Mouse (Mus musculus): ENCODE results near the gene Hpcal1. TPM values are rescaled to one million over a fixed set of nuclear protein-coding genes. Genes with fewer than 3 reads are reported as not detected.

The Hpcal1 gene
- polyA plus RNA-seq, 1 experiment from 2014 or later, result 33.3 TPM

- Histone ChIP-seq H3K9me3 (replicated peaks; ENCODE audit: control insufficient read depth, low read length) (no peaks in the 10 kb centered on the region), H3K4me2 (ENCODE audit: low read length) (peak overlapping the region; percentile 93)
These were observed 2.3 kb downstream of the Hpcal1 start for GRCm38 (mm10) chr12:17692953-17693352.

GRCm38 (mm10) chr12:17694589-17695115 is 4.0 kb downstream of the Hpcal1 start:
- H3K9me3 ChIP-seq (replicated peaks; ENCODE audit: control insufficient read depth, low read length), result no peaks in the 10 kb centered on the region
- ATAC-seq (no peak), DNase-seq (ENCODE audit: low spot score) (no peak)
- no peak overlapping the region for H3K4me3 ChIP-seq (ENCODE audit: low read depth, low read length)
- WGBS, result 38% methylated on average over 1 of the region's 1 CpGs
- H3K9ac ChIP-seq (ENCODE audit: low read length), result no peak overlapping the region
- no peak overlapping the region for H3K4me2 ChIP-seq (ENCODE audit: low read length)
- no peaks in the 10 kb centered on the region for H3K36me3 ChIP-seq (ENCODE audit: control insufficient read depth, insufficient read depth, low read length)
- no peak overlapping the region for H3K27ac ChIP-seq (ENCODE audit: low read depth, low read length)
- H3K27me3 ChIP-seq (replicated peaks; ENCODE audit: control insufficient read depth, insufficient read depth, low read length), result no peaks in the 10 kb centered on the region
- H3K4me1 ChIP-seq (ENCODE audit: control insufficient read depth, insufficient read depth, low read length), result peaks cover 30% of the 10 kb centered on the region

More at GRCm38 (mm10) chr12:17692953-17693352, 2.3 kb downstream of the Hpcal1 start:
- Histone ChIP-seq H3K4me3 (ENCODE audit: low read depth, low read length) (no peak overlapping the region), H3K36me3 (ENCODE audit: control insufficient read depth, insufficient read depth, low read length) (no peaks in the 10 kb centered on the region), H3K9ac (ENCODE audit: low read length) (0 out of 2 replicates have a peak overlapping the region, but pooled peaks have one; percentile 10), H3K4me1 (ENCODE audit: control insufficient read depth, insufficient read depth, low read length) (peaks cover 17% of the 10 kb centered on the region), H3K27ac (ENCODE audit: low read depth, low read length) (no peak overlapping the region), H3K27me3 (replicated peaks; ENCODE audit: control insufficient read depth, insufficient read depth, low read length) (no peaks in the 10 kb centered on the region)
- DNase-seq (ENCODE audit: low spot score), result no peak
- WGBS, result 52% methylated on average over 4 of the region's 4 CpGs
- ATAC-seq, result no peak

- ATAC-seq (no peak), DNase-seq (ENCODE audit: low spot score) (no peak)
- Histone ChIP-seq H3K36me3 (ENCODE audit: control insufficient read depth, insufficient read depth, low read length) (no peaks in the 10 kb centered on the region), H3K27me3 (replicated peaks; ENCODE audit: control insufficient read depth, insufficient read depth, low read length) (no peaks in the 10 kb centered on the region), H3K4me3 (ENCODE audit: low read depth, low read length) (no peak overlapping the region), H3K9me3 (replicated peaks; ENCODE audit: control insufficient read depth, low read length) (no peaks in the 10 kb centered on the region), H3K4me2 (ENCODE audit: low read length) (no peak overlapping the region), H3K27ac (ENCODE audit: low read depth, low read length) (no peak overlapping the region), H3K4me1 (ENCODE audit: control insufficient read depth, insufficient read depth, low read length) (peaks cover 32% of the 10 kb centered on the region), H3K9ac (ENCODE audit: low read length) (no peak overlapping the region)
- WGBS, result 87% methylated on average over 7 of the region's 7 CpGs
These were observed 5.7 kb downstream of the Hpcal1 start for GRCm38 (mm10) chr12:17696395-17696794.

GRCm38 (mm10) chr12:17698934-17699333 is 8.3 kb downstream of the Hpcal1 start:
- H3K27ac ChIP-seq (ENCODE audit: low read depth, low read length), result no peak overlapping the region; the same call in 1 of the 2 replicates
- no peaks in the 10 kb centered on the region for H3K9me3 ChIP-seq (replicated peaks; ENCODE audit: control insufficient read depth, low read length)
- H3K4me3 ChIP-seq (ENCODE audit: low read depth, low read length), result no peak overlapping the region
- no peak overlapping the region for H3K9ac ChIP-seq (ENCODE audit: low read length)
- H3K36me3 ChIP-seq (ENCODE audit: control insufficient read depth, insufficient read depth, low read length), result no peaks in the 10 kb centered on the region
- H3K4me1 ChIP-seq (ENCODE audit: control insufficient read depth, insufficient read depth, low read length), result peaks cover 16% of the 10 kb centered on the region
- no peaks in the 10 kb centered on the region for H3K27me3 ChIP-seq (replicated peaks; ENCODE audit: control insufficient read depth, insufficient read depth, low read length)
- 14% methylated on average over 4 of the region's 4 CpGs for WGBS
- no peak overlapping the region for H3K4me2 ChIP-seq (ENCODE audit: low read length)
- peak; percentile 21 for DNase-seq (ENCODE audit: low spot score)
- ATAC-seq, result peak; percentile 28; the same call in 1 of the 2 replicates

- Histone ChIP-seq H3K9me3 (replicated peaks; ENCODE audit: control insufficient read depth, low read length) (no peaks in the 10 kb centered on the region), H3K27ac (ENCODE audit: low read depth, low read length) (0 out of 2 replicates have a peak overlapping the region, but pooled peaks have one; percentile 21), H3K4me1 (ENCODE audit: control insufficient read depth, insufficient read depth, low read length) (peaks cover 16% of the 10 kb centered on the region), H3K4me3 (ENCODE audit: low read depth, low read length) (no peak overlapping the region), H3K9ac (ENCODE audit: low read length) (no peak overlapping the region), H3K36me3 (ENCODE audit: control insufficient read depth, insufficient read depth, low read length) (no peaks in the 10 kb centered on the region), H3K4me2 (ENCODE audit: low read length) (no peak overlapping the region), H3K27me3 (replicated peaks; ENCODE audit: control insufficient read depth, insufficient read depth, low read length) (no peaks in the 10 kb centered on the region)
- WGBS, result 53% methylated on average over 1 of the region's 1 CpGs
- ATAC-seq (peak; percentile 82), DNase-seq (ENCODE audit: low spot score) (peak; percentile 40)
These were observed 8.8 kb downstream of the Hpcal1 start for GRCm38 (mm10) chr12:17699480-17699879.

GRCm38 (mm10) chr12:17701131-17701720 is 10.6 kb downstream of the Hpcal1 start:
- no peaks in the 10 kb centered on the region for H3K27me3 ChIP-seq (replicated peaks; ENCODE audit: control insufficient read depth, insufficient read depth, low read length)
- H3K4me2 ChIP-seq (ENCODE audit: low read length), result no peak overlapping the region
- H3K4me1 ChIP-seq (ENCODE audit: control insufficient read depth, insufficient read depth, low read length), result peaks cover 16% of the 10 kb centered on the region
- no peaks in the 10 kb centered on the region for H3K9me3 ChIP-seq (replicated peaks; ENCODE audit: control insufficient read depth, low read length)
- DNase-seq (ENCODE audit: low spot score) (no peak), ATAC-seq (no peak)
- H3K4me3 ChIP-seq (ENCODE audit: low read depth, low read length), result no peak overlapping the region
- H3K27ac ChIP-seq (ENCODE audit: low read depth, low read length), result no peak overlapping the region
- no peak overlapping the region for H3K9ac ChIP-seq (ENCODE audit: low read length)
- H3K36me3 ChIP-seq (ENCODE audit: control insufficient read depth, insufficient read depth, low read length), result no peaks in the 10 kb centered on the region
- 55% methylated on average over 5 of the region's 5 CpGs for WGBS

- 36% methylated on average over 2 of the region's 2 CpGs for WGBS
- no peak overlapping the region for H3K9ac ChIP-seq (ENCODE audit: low read length)
- H3K9me3 ChIP-seq (replicated peaks; ENCODE audit: control insufficient read depth, low read length), result no peaks in the 10 kb centered on the region
- no peak overlapping the region for H3K4me3 ChIP-seq (ENCODE audit: low read depth, low read length)
- no peak for ATAC-seq
- H3K27ac ChIP-seq (ENCODE audit: low read depth, low read length), result no peak overlapping the region
- H3K4me2 ChIP-seq (ENCODE audit: low read length), result no peak overlapping the region
- no peaks in the 10 kb centered on the region for H3K27me3 ChIP-seq (replicated peaks; ENCODE audit: control insufficient read depth, insufficient read depth, low read length)
- no peaks in the 10 kb centered on the region for H3K36me3 ChIP-seq (ENCODE audit: control insufficient read depth, insufficient read depth, low read length)
- DNase-seq (ENCODE audit: low spot score), result no peak
- H3K4me1 ChIP-seq (ENCODE audit: control insufficient read depth, insufficient read depth, low read length), result peaks cover 16% of the 10 kb centered on the region
These were observed 11.1 kb downstream of the Hpcal1 start for GRCm38 (mm10) chr12:17701795-17702194.

GRCm38 (mm10) chr12:17702257-17702943 is 11.7 kb downstream of the Hpcal1 start:
- ATAC-seq, result no peak
- 50% methylated on average over 9 of the region's 9 CpGs for WGBS
- no peak for DNase-seq (ENCODE audit: low spot score)

GRCm38 (mm10) chr12:17702944-17703335 is 12.3 kb downstream of the Hpcal1 start:
- 84% methylated on average over 6 of the region's 6 CpGs for WGBS
- Histone ChIP-seq H3K4me3 (ENCODE audit: low read depth, low read length) (no peak overlapping the region), H3K9me3 (replicated peaks; ENCODE audit: control insufficient read depth, low read length) (no peaks in the 10 kb centered on the region), H3K9ac (ENCODE audit: low read length) (no peak overlapping the region), H3K4me2 (ENCODE audit: low read length) (no peak overlapping the region), H3K27me3 (replicated peaks; ENCODE audit: control insufficient read depth, insufficient read depth, low read length) (no peaks in the 10 kb centered on the region), H3K36me3 (ENCODE audit: control insufficient read depth, insufficient read depth, low read length) (no peaks in the 10 kb centered on the region), H3K27ac (ENCODE audit: low read depth, low read length) (no peak overlapping the region), H3K4me1 (ENCODE audit: control insufficient read depth, insufficient read depth, low read length) (peaks cover 16% of the 10 kb centered on the region)
- DNase-seq (ENCODE audit: low spot score) (no peak), ATAC-seq (no peak)

More at GRCm38 (mm10) chr12:17702257-17702943, 11.7 kb downstream of the Hpcal1 start:
- Histone ChIP-seq H3K27ac (ENCODE audit: low read depth, low read length) (no peak overlapping the region), H3K9me3 (replicated peaks; ENCODE audit: control insufficient read depth, low read length) (no peaks in the 10 kb centered on the region), H3K4me3 (ENCODE audit: low read depth, low read length) (no peak overlapping the region), H3K36me3 (ENCODE audit: control insufficient read depth, insufficient read depth, low read length) (no peaks in the 10 kb centered on the region), H3K4me1 (ENCODE audit: control insufficient read depth, insufficient read depth, low read length) (peaks cover 16% of the 10 kb centered on the region), H3K9ac (ENCODE audit: low read length) (no peak overlapping the region), H3K4me2 (ENCODE audit: low read length) (no peak overlapping the region), H3K27me3 (replicated peaks; ENCODE audit: control insufficient read depth, insufficient read depth, low read length) (no peaks in the 10 kb centered on the region)

Measured in forebrain, embryonic 14.5 days (tissue).